Mouse (Mus musculus) hindbrain, embryonic 13.5 days (tissue): ENCODE results near the gene Diaph2. TPM values are rescaled to one million over a fixed set of nuclear protein-coding genes. Genes with fewer than 3 reads are reported as not detected.
"Not testable (repeated sequence)": the region's sequence is repeated elsewhere in the genome, so short reads cannot be mapped to it uniquely, and the experiment has no call there.

Source experiments
- ATAC-seq: fragments of 200-750 bp; cut with Nextera tagmentation; 2 replicates; pipeline ENCODE4 v1.8.0; 2017; ENCODE audit warnings: moderate TSS enrichment; ENCODE audit not compliant: low FRiP score
- H3K27ac ChIP-seq: fragments of 300-500 bp; sonication (generic); 2 replicates; pipeline ENCODE4 v1.5.1; 2015; ENCODE audit warnings: inconsistent platforms, mild to moderate bottlenecking, moderate library complexity
- H3K27me3 ChIP-seq: fragments of 300-500 bp; sonication (generic); 2 replicates; pipeline ENCODE4 v1.6.1; 2015; ENCODE audit warnings: mild to moderate bottlenecking, inconsistent platforms
- H3K36me3 ChIP-seq: fragments of 300-500 bp; sonication (generic); 2 replicates; pipeline ENCODE4 v1.6.1; 2015; ENCODE audit warnings: mild to moderate bottlenecking, inconsistent platforms
- H3K4me1 ChIP-seq: fragments of 300-500 bp; sonication (generic); replicated peaks from 2 replicates; pipeline ENCODE4 v1.6.1; 2015; ENCODE audit warnings: inconsistent platforms
- H3K4me2 ChIP-seq: fragments of 300-500 bp; sonication (generic); 2 replicates; pipeline ENCODE4 v1.6.1; 2015; ENCODE audit warnings: inconsistent platforms, mild to moderate bottlenecking, moderate library complexity
- H3K4me3 ChIP-seq: fragments of 300-500 bp; sonication (generic); 2 replicates; pipeline ENCODE4 v1.5.1; 2015; ENCODE audit warnings: mild to moderate bottlenecking, inconsistent platforms
- H3K9ac ChIP-seq: fragments of 300-500 bp; sonication (generic); 2 replicates; pipeline ENCODE4 v1.6.1; 2015; ENCODE audit warnings: mild to moderate bottlenecking, inconsistent platforms
- H3K9me3 ChIP-seq: fragments of 300-500 bp; sonication (generic); 2 replicates; pipeline ENCODE4 v1.6.1; 2016; ENCODE audit warnings: inconsistent platforms
- WGBS: fragments of 180-500 bp; shearing (Covaris S2); methylation state at CpG from one replicate; pipeline ENCODE4 v1.1.7; 2015; 5-methylcytosine and 5-hydroxymethylcytosine counted together
- polyA plus RNA-seq: library from polyadenylated mRNA; unstranded; fragments of >200 nt; fragmentation: Nextera tagmentation; extraction: Ambion mirVana; gene quantifications from 2 replicates; pipeline ENCODE4 v1.2.1, GENCODE M21; 2015

Gene Diaph2
- polyA plus RNA-seq, 1 experiment from 2014 or later: 4.7 TPM

- no peaks in the 10 kb centered on the region for H3K4me1 ChIP-seq
- 90% methylated on average over 2 of the region's 2 CpGs for WGBS
- H3K36me3 ChIP-seq: no peaks in the 10 kb centered on the region
These were observed 176.3 kb downstream of the Diaph2 start for GRCm38 (mm10) chrX:129925806-129926205.

GRCm38 (mm10) chrX:129974816-129975215 lies 225.3 kb downstream of the Diaph2 start:
- H3K36me3 ChIP-seq: no peaks in the 10 kb centered on the region
- H3K4me1 ChIP-seq: no peaks in the 10 kb centered on the region
- WGBS: 57% methylated on average over 4 of the region's 4 CpGs
- H3K9me3 ChIP-seq: no peaks in the 10 kb centered on the region
- H3K27me3 ChIP-seq: no peaks in the 10 kb centered on the region
- no peak overlapping the region for H3K9ac ChIP-seq
- ATAC-seq: no peak
- H3K4me2 ChIP-seq: no peak overlapping the region
- no peak overlapping the region for H3K27ac ChIP-seq
- H3K4me3 ChIP-seq: no peak overlapping the region

More at GRCm38 (mm10) chrX:129925806-129926205, 176.3 kb downstream of the Diaph2 start:
- Histone ChIP-seq H3K9me3 (no peaks in the 10 kb centered on the region), H3K9ac (no peak overlapping the region), H3K4me2 (no peak overlapping the region), H3K27me3 (no peaks in the 10 kb centered on the region), H3K27ac (no peak overlapping the region), H3K4me3 (no peak overlapping the region)
- ATAC-seq: no peak

- H3K9ac ChIP-seq: no peak overlapping the region
- H3K4me2 ChIP-seq: no peak overlapping the region
- no peaks in the 10 kb centered on the region for H3K27me3 ChIP-seq
- no peaks in the 10 kb centered on the region for H3K36me3 ChIP-seq
- no peak overlapping the region for H3K27ac ChIP-seq
- no peaks in the 10 kb centered on the region for H3K9me3 ChIP-seq
- H3K4me1 ChIP-seq: no peaks in the 10 kb centered on the region
- no peak for ATAC-seq
- H3K4me3 ChIP-seq: no peak overlapping the region
These were observed 258.7 kb downstream of the Diaph2 start for GRCm38 (mm10) chrX:130008210-130008609.

- Histone ChIP-seq H3K27ac (no peak overlapping the region), H3K9me3 (no peaks in the 10 kb centered on the region), H3K27me3 (no peaks in the 10 kb centered on the region), H3K4me3 (no peak overlapping the region), H3K36me3 (no peaks in the 10 kb centered on the region), H3K9ac (no peak overlapping the region), H3K4me2 (no peak overlapping the region), H3K4me1 (no peaks in the 10 kb centered on the region)
- no peak for ATAC-seq
- WGBS: 70% methylated on average over 1 of the region's 1 CpGs
These were observed 270.2 kb downstream of the Diaph2 start for GRCm38 (mm10) chrX:130019735-130020134.

- ATAC-seq: no peak
- no peaks in the 10 kb centered on the region for H3K9me3 ChIP-seq
- H3K36me3 ChIP-seq: no peaks in the 10 kb centered on the region
- no peaks in the 10 kb centered on the region for H3K4me1 ChIP-seq
- H3K4me3 ChIP-seq: no peak overlapping the region
- WGBS: 56% methylated on average over 1 of the region's 1 CpGs
- H3K27me3 ChIP-seq: no peaks in the 10 kb centered on the region
- H3K27ac ChIP-seq: no peak overlapping the region
- no peak overlapping the region for H3K9ac ChIP-seq
- no peak overlapping the region for H3K4me2 ChIP-seq
These were observed 295.0 kb downstream of the Diaph2 start for GRCm38 (mm10) chrX:130044525-130044924.

GRCm38 (mm10) chrX:130149216-130149615 lies 399.7 kb downstream of the Diaph2 start:
- H3K4me1 ChIP-seq: no peaks in the 10 kb centered on the region
- H3K9me3 ChIP-seq: no peaks in the 10 kb centered on the region
- no peak for ATAC-seq
- H3K4me2 ChIP-seq: no peak overlapping the region
- no peaks in the 10 kb centered on the region for H3K36me3 ChIP-seq
- H3K27ac ChIP-seq: no peak overlapping the region
- H3K4me3 ChIP-seq: no peak overlapping the region
- no peaks in the 10 kb centered on the region for H3K27me3 ChIP-seq
- H3K9ac ChIP-seq: no peak overlapping the region

- Histone ChIP-seq H3K4me3 (no peak overlapping the region), H3K36me3 (no peaks in the 10 kb centered on the region), H3K9me3 (no peaks in the 10 kb centered on the region), H3K27ac (no peak overlapping the region), H3K9ac (no peak overlapping the region), H3K4me1 (no peaks in the 10 kb centered on the region), H3K4me2 (no peak overlapping the region), H3K27me3 (no peaks in the 10 kb centered on the region)
- WGBS: 97% methylated on average over 1 of the region's 1 CpGs
- no peak for ATAC-seq
These were observed 402.6 kb downstream of the Diaph2 start for GRCm38 (mm10) chrX:130152164-130152563.

- Histone ChIP-seq H3K4me1 (no peaks in the 10 kb centered on the region), H3K27me3 (no peaks in the 10 kb centered on the region), H3K36me3 (no peaks in the 10 kb centered on the region), H3K9ac (no peak overlapping the region), H3K4me3 (no peak overlapping the region), H3K27ac (no peak overlapping the region), H3K9me3 (no peaks in the 10 kb centered on the region), H3K4me2 (no peak overlapping the region)
- 81% methylated on average over 2 of the region's 2 CpGs for WGBS
- ATAC-seq: no peak
These were observed 423.6 kb downstream of the Diaph2 start for GRCm38 (mm10) chrX:130173126-130173525.

- no peak overlapping the region for H3K27ac ChIP-seq
- no peaks in the 10 kb centered on the region for H3K9me3 ChIP-seq
- no peaks in the 10 kb centered on the region for H3K4me1 ChIP-seq
- H3K27me3 ChIP-seq: no peaks in the 10 kb centered on the region
- H3K4me2 ChIP-seq: no peak overlapping the region
- 62% methylated on average over 1 of the region's 1 CpGs for WGBS
- no peak for ATAC-seq
- H3K4me3 ChIP-seq: no peak overlapping the region
- H3K36me3 ChIP-seq: no peaks in the 10 kb centered on the region
- H3K9ac ChIP-seq: no peak overlapping the region
These were observed 438.3 kb downstream of the Diaph2 start for GRCm38 (mm10) chrX:130187891-130188290.

GRCm38 (mm10) chrX:130188449-130188848 lies 438.9 kb downstream of the Diaph2 start:
- no peaks in the 10 kb centered on the region for H3K9me3 ChIP-seq
- no peaks in the 10 kb centered on the region for H3K36me3 ChIP-seq
- H3K4me2 ChIP-seq: no peak overlapping the region
- H3K27me3 ChIP-seq: no peaks in the 10 kb centered on the region
- no peak overlapping the region for H3K9ac ChIP-seq
- no peak overlapping the region for H3K4me3 ChIP-seq
- no peak for ATAC-seq
- WGBS: 62% methylated on average over 2 of the region's 2 CpGs
- H3K4me1 ChIP-seq: no peaks in the 10 kb centered on the region
- H3K27ac ChIP-seq: no peak overlapping the region

- Histone ChIP-seq H3K9ac (no peak overlapping the region), H3K36me3 (no peaks in the 10 kb centered on the region), H3K4me3 (no peak overlapping the region), H3K4me2 (no peak overlapping the region), H3K27me3 (no peaks in the 10 kb centered on the region), H3K27ac (no peak overlapping the region), H3K9me3 (no peaks in the 10 kb centered on the region), H3K4me1 (no peaks in the 10 kb centered on the region)
- no peak for ATAC-seq
These were observed 439.7 kb downstream of the Diaph2 start for GRCm38 (mm10) chrX:130189250-130189649.

- ATAC-seq, H3K9me3 ChIP-seq, H3K27me3 ChIP-seq, H3K4me3 ChIP-seq, H3K9ac ChIP-seq, H3K4me2 ChIP-seq, H3K4me1 ChIP-seq, H3K27ac ChIP-seq, H3K36me3 ChIP-seq: not testable (repeated sequence)
- whole genome bisulfite sequencing: 84% methylated on average over 3 of the region's 3 CpGs
These were observed 447.9 kb downstream of the Diaph2 start for GRCm38 (mm10) chrX:130197412-130197811.

- Histone ChIP-seq H3K9me3 (no peaks in the 10 kb centered on the region), H3K4me3 (no peak overlapping the region)
These were observed 455.7 kb downstream of the Diaph2 start for GRCm38 (mm10) chrX:130205243-130205642.

GRCm38 (mm10) chrX:130212227-130212626 lies 462.7 kb downstream of the Diaph2 start:
- Histone ChIP-seq H3K4me2 (no peak overlapping the region), H3K27me3 (no peaks in the 10 kb centered on the region), H3K36me3 (no peaks in the 10 kb centered on the region), H3K27ac (no peak overlapping the region), H3K9me3 (no peaks in the 10 kb centered on the region), H3K4me3 (no peak overlapping the region), H3K9ac (no peak overlapping the region), H3K4me1 (no peaks in the 10 kb centered on the region)
- 96% methylated on average over 4 of the region's 4 CpGs for WGBS
- ATAC-seq: no peak

More at GRCm38 (mm10) chrX:130205243-130205642, 455.7 kb downstream of the Diaph2 start:
- Histone ChIP-seq H3K4me1 (no peaks in the 10 kb centered on the region), H3K36me3 (no peaks in the 10 kb centered on the region), H3K27me3 (no peaks in the 10 kb centered on the region), H3K4me2 (no peak overlapping the region), H3K9ac (no peak overlapping the region), H3K27ac (no peak overlapping the region)
- no peak for ATAC-seq
- WGBS: 78% methylated on average over 2 of the region's 2 CpGs
